Mouse (Mus musculus): ENCODE measurements around the gene Ctnnbip1. TPM values are rescaled to one million over a fixed set of nuclear protein-coding genes. Genes with fewer than 3 reads are reported as not detected.

Ctnnbip1 gene
- total and polyA plus RNA-seq, 2 experiments: 4.9 to 9.7 TPM

GRCm38 (mm10) chr4:149485053-149485824, 32.8 kb upstream of the Ctnnbip1 start, which contains the start of the genes Nmnat1 and Lzic:
Nmnat1 (minus strand) TSS chr4:149485202.
Lzic (plus strand) TSS chr4:149485229.
- no peaks in the 10 kb centered on the region for H3K27me3 ChIP-seq (ENCODE audit: control insufficient read depth, insufficient read depth, low read length)
- peak; percentile 88 for DNase-seq (ENCODE audit: extremely low read depth, low read depth, low spot score)
- peaks cover 4% of the 10 kb centered on the region; the same call in 1 of the 2 replicates for H3K79me2 ChIP-seq (ENCODE audit: control insufficient read depth, insufficient read depth, low read length)
- 0 out of 2 replicates have a peak, but pooled peaks have one; percentile 68 for TF ChIP-seq POLR2A (IDR thresholded peaks at IDR 0.05; ENCODE audit: extremely low read depth, insufficient read depth, low read length)
- TF ChIP-seq CTCF (IDR thresholded peaks at IDR 0.05; ENCODE audit: low read depth, low read length): no peak
- H3K9ac ChIP-seq (ENCODE audit: low read depth, low read length): peak within 1 kb of the TSS; percentile 81
- WGBS: under 1% methylated on average over 60 of the region's 60 CpGs
- H3K36me3 ChIP-seq (ENCODE audit: control insufficient read depth, insufficient read depth, low read length): peaks cover 19% of the 10 kb centered on the region
- H3K4me3 ChIP-seq (ENCODE audit: insufficient read depth, low read depth, low read length): peak within 1 kb of the TSS; percentile 64
- peaks cover 3% of the 10 kb centered on the region; the same call in 1 of the 2 replicates for H3K4me1 ChIP-seq (ENCODE audit: control insufficient read depth, insufficient read depth, low read length)
- H3K27ac ChIP-seq (replicated peaks; ENCODE audit: insufficient read depth, low read depth, low read length): peak within 1 kb of the TSS; percentile 94

- TF ChIP-seq CTCF (IDR thresholded peaks at IDR 0.05; ENCODE audit: low read depth, low read length) (no peak), POLR2A (IDR thresholded peaks at IDR 0.05; ENCODE audit: extremely low read depth, insufficient read depth, low read length) (no peak)
- H3K27ac ChIP-seq (replicated peaks; ENCODE audit: insufficient read depth, low read depth, low read length): peak overlapping the region; percentile 40
- peaks cover 3% of the 10 kb centered on the region; the same call in 1 of the 2 replicates for H3K4me1 ChIP-seq (ENCODE audit: control insufficient read depth, insufficient read depth, low read length)
- DNase-seq (ENCODE audit: extremely low read depth, low read depth, low spot score): peak; percentile 52
- no peaks in the 10 kb centered on the region for H3K27me3 ChIP-seq (ENCODE audit: control insufficient read depth, insufficient read depth, low read length)
- H3K79me2 ChIP-seq (ENCODE audit: control insufficient read depth, insufficient read depth, low read length): peaks cover 4% of the 10 kb centered on the region; the same call in 1 of the 2 replicates
- H3K9ac ChIP-seq (ENCODE audit: low read depth, low read length): peak overlapping the region; percentile 66; the same call in 1 of the 2 replicates
- peak overlapping the region; percentile 64 for H3K4me3 ChIP-seq (ENCODE audit: insufficient read depth, low read depth, low read length)
- WGBS: 1% methylated on average over 10 of the region's 10 CpGs
- peaks cover 19% of the 10 kb centered on the region for H3K36me3 ChIP-seq (ENCODE audit: control insufficient read depth, insufficient read depth, low read length)
Measured at GRCm38 (mm10) chr4:149485825-149486206, 32.2 kb upstream of the Ctnnbip1 start.

GRCm38 (mm10) chr4:149487729-149488128, 30.3 kb upstream of the Ctnnbip1 start:
- H3K36me3 ChIP-seq (ENCODE audit: control insufficient read depth, insufficient read depth, low read length): peaks cover 25% of the 10 kb centered on the region
- 95% methylated on average over 12 of the region's 12 CpGs for WGBS

DNA sequence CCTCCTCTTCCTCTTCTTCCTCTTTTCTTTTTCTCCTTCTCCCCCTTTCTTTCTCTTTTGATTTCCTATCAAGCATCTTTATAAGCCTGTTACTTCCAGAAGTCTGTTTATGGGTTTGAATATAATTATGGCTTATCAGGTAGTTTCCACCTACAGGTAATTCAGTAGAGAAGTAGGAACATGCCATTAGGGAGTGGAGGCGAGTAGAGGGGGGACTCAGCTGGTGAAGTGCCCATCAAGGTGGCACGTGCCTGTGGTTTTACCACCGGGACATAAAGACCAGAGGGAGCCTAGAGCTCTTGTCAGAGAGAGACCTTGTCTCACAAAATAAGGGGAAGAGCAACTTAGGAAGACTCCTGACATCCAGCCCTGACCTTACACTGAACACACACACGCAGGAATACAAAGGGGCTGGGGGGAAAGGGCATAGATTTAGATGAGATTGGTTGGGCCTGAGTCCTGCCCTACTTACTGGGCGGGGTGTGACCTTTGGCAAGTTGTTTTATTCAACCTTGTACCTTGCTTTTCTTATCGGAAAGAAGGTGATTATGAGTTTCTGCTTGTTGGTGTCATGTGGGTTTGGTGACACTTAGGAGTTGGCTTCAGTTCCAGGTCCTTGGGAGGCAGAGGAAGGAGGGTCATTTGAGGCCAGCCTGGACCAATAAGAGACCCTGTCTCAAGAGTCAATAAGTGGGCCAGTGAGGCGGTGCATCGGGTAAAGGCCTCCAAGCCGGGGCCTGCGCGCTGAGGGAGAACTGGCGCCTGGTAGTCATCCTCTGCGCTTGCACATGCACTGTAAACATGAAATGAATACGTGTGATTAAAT, 28.4 kb upstream of the Ctnnbip1 start:
- 92% methylated on average over 14 of the region's 14 CpGs for WGBS
- DNase-seq (ENCODE audit: extremely low read depth, low read depth, low spot score): no peak
- H3K27me3 ChIP-seq (ENCODE audit: control insufficient read depth, insufficient read depth, low read length): no peaks in the 10 kb centered on the region
- no peak for TF ChIP-seq POLR2A (IDR thresholded peaks at IDR 0.05; ENCODE audit: extremely low read depth, insufficient read depth, low read length)
- no peak for TF ChIP-seq CTCF (IDR thresholded peaks at IDR 0.05; ENCODE audit: low read depth, low read length)
- peaks cover 33% of the 10 kb centered on the region for H3K36me3 ChIP-seq (ENCODE audit: control insufficient read depth, insufficient read depth, low read length)
- no peaks in the 10 kb centered on the region for H3K79me2 ChIP-seq (ENCODE audit: control insufficient read depth, insufficient read depth, low read length)
- no peak overlapping the region for H3K27ac ChIP-seq (replicated peaks; ENCODE audit: insufficient read depth, low read depth, low read length)
- no peaks in the 10 kb centered on the region for H3K4me1 ChIP-seq (ENCODE audit: control insufficient read depth, insufficient read depth, low read length)
- no peak overlapping the region for H3K4me3 ChIP-seq (ENCODE audit: insufficient read depth, low read depth, low read length)
- H3K9ac ChIP-seq (ENCODE audit: low read depth, low read length): no peak overlapping the region

More at GRCm38 (mm10) chr4:149487729-149488128, 30.3 kb upstream of the Ctnnbip1 start:
- Histone ChIP-seq H3K27me3 (ENCODE audit: control insufficient read depth, insufficient read depth, low read length) (no peaks in the 10 kb centered on the region), H3K9ac (ENCODE audit: low read depth, low read length) (no peak overlapping the region), H3K4me1 (ENCODE audit: control insufficient read depth, insufficient read depth, low read length) (peaks cover 3% of the 10 kb centered on the region; the same call in 1 of the 2 replicates), H3K4me3 (ENCODE audit: insufficient read depth, low read depth, low read length) (no peak overlapping the region), H3K27ac (replicated peaks; ENCODE audit: insufficient read depth, low read depth, low read length) (no peak overlapping the region), H3K79me2 (ENCODE audit: control insufficient read depth, insufficient read depth, low read length) (peaks cover 4% of the 10 kb centered on the region; the same call in 1 of the 2 replicates)
- TF ChIP-seq POLR2A (IDR thresholded peaks at IDR 0.05; ENCODE audit: extremely low read depth, insufficient read depth, low read length) (no peak), CTCF (IDR thresholded peaks at IDR 0.05; ENCODE audit: low read depth, low read length) (no peak)
- no peak for DNase-seq (ENCODE audit: extremely low read depth, low read depth, low spot score)

DNA sequence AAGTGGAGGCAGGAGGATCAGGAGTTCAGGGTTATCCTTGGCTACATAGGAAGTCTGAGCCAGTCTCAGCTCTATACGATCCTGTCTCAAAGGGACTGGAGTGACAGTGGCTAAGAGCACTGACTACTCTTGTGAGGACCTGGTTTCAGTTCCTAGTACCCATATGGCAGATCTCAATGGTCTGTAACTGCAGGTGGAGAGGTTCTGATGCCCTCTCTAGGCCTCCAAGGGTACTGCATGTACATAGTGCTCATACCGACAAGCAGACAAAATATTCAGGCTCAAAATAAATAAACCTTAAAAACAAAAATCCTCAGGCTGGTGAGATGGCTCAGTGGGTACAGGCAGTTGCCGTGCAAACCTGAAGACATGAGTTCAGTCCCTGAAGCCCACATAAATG, 26.9 kb upstream of the Ctnnbip1 start:
- 98% methylated on average over 3 of the region's 3 CpGs for WGBS
- no peak for TF ChIP-seq CTCF (IDR thresholded peaks at IDR 0.05; ENCODE audit: low read depth, low read length)
- no peak for TF ChIP-seq POLR2A (IDR thresholded peaks at IDR 0.05; ENCODE audit: extremely low read depth, insufficient read depth, low read length)
- H3K36me3 ChIP-seq (ENCODE audit: control insufficient read depth, insufficient read depth, low read length): peaks cover 36% of the 10 kb centered on the region
- no peaks in the 10 kb centered on the region for H3K27me3 ChIP-seq (ENCODE audit: control insufficient read depth, insufficient read depth, low read length)
- no peak overlapping the region for H3K4me3 ChIP-seq (ENCODE audit: insufficient read depth, low read depth, low read length)
- H3K9ac ChIP-seq (ENCODE audit: low read depth, low read length): no peak overlapping the region
- no peak overlapping the region for H3K27ac ChIP-seq (replicated peaks; ENCODE audit: insufficient read depth, low read depth, low read length)
- no peaks in the 10 kb centered on the region for H3K4me1 ChIP-seq (ENCODE audit: control insufficient read depth, insufficient read depth, low read length)
- no peaks in the 10 kb centered on the region for H3K79me2 ChIP-seq (ENCODE audit: control insufficient read depth, insufficient read depth, low read length)
- no peak for DNase-seq (ENCODE audit: extremely low read depth, low read depth, low spot score)

All from liver, adult 2 months (tissue).